9 mouse cellular contexts compared by ENCODE assay signal in genomic region chr2:173171470-173171869, GRCm38 (mm10). TPM values are rescaled to one million over a fixed set of nuclear protein-coding genes. Genes with fewer than 3 reads are reported as not detected.
A peak's percentile ranks its signal among the peaks of the same experiment; 100 is the strongest.
DNase-seq lines count a peak whose midpoint lies in the region; ATAC-seq lines count a peak whose summit lies in the region.
"Had no signal": no experiment of that assay in that cellular context is flagged by ENCODE, and none has a peak within 500 bp of the region (broad histone marks: within the 10 kb centered on the region; RNA-seq: fewer than 3 reads in every experiment).

No protein-coding gene starts in this region.

- H3K9me3 ChIP-seq in lung, embryonic 15.5 days: no peaks in the 10 kb centered on the region
- H3K9me3 ChIP-seq in embryonic facial prominence, embryonic 12.5 days: no peaks in the 10 kb centered on the region
- no peaks in the 10 kb centered on the region for H3K9me3 ChIP-seq in midbrain, embryonic 13.5 days

- no peak for DNase-seq in lung, postnatal 36 days
- peak; percentile 61 for DNase-seq in heart, postnatal 4 days
- DNase-seq in kidney, postnatal 25 days: peak; percentile 84 to 93
- DNase-seq in urinary bladder, postnatal 10 days (ENCODE audit: low spot score): peak; percentile 53
- no peak for DNase-seq in thymus, postnatal 25 days

- ATAC-seq in lung, embryonic 15.5 days (ENCODE audit: borderline replicate concordance, extremely low read depth, low FRiP score, low TSS enrichment): no peak
- no peak for ATAC-seq in embryonic facial prominence, embryonic 12.5 days (ENCODE audit: insufficient number of reproducible peaks, insufficient read depth, low FRiP score, low TSS enrichment)
- 0 out of 2 replicates have a peak, but pooled peaks have one; percentile 3 for ATAC-seq in midbrain, embryonic 13.5 days
- ATAC-seq: Patski had no signal

- no peaks in the 10 kb centered on the region for H3K36me3 ChIP-seq in lung, embryonic 15.5 days
- no peaks in the 10 kb centered on the region for H3K36me3 ChIP-seq in embryonic facial prominence, embryonic 12.5 days
- H3K36me3 ChIP-seq in midbrain, embryonic 13.5 days: no peaks in the 10 kb centered on the region

- H3K9ac ChIP-seq in lung, embryonic 15.5 days: no peak overlapping the region
- H3K9ac ChIP-seq in embryonic facial prominence, embryonic 12.5 days: peak overlapping the region; percentile 34
- H3K9ac ChIP-seq in midbrain, embryonic 13.5 days (replicated peaks): peak overlapping the region; percentile 53; the same call in 1 of the 2 replicates

- peaks cover 31% of the 10 kb centered on the region for H3K4me1 ChIP-seq in lung, embryonic 15.5 days
- peaks cover 32% of the 10 kb centered on the region for H3K4me1 ChIP-seq in embryonic facial prominence, embryonic 12.5 days
- peaks cover 36% of the 10 kb centered on the region for H3K4me1 ChIP-seq in midbrain, embryonic 13.5 days (replicated peaks)

- H3K27ac ChIP-seq in lung, embryonic 15.5 days: no peak overlapping the region
- H3K27ac ChIP-seq in embryonic facial prominence, embryonic 12.5 days: no peak overlapping the region
- H3K27ac ChIP-seq in midbrain, embryonic 13.5 days: peak overlapping the region; percentile 96

- peak overlapping the region; percentile 51 for H3K4me2 ChIP-seq in lung, embryonic 15.5 days
- peak overlapping the region; percentile 50 for H3K4me2 ChIP-seq in embryonic facial prominence, embryonic 12.5 days (replicated peaks)
- H3K4me2 ChIP-seq in midbrain, embryonic 13.5 days (replicated peaks): peak overlapping the region; percentile 55

- H3K27me3 ChIP-seq in lung, embryonic 15.5 days: peaks cover 37% of the 10 kb centered on the region
- H3K27me3 ChIP-seq in embryonic facial prominence, embryonic 12.5 days: peaks cover 16% of the 10 kb centered on the region
- no peaks in the 10 kb centered on the region for H3K27me3 ChIP-seq in midbrain, embryonic 13.5 days

- 1% methylated on average over 30 of the region's 30 CpGs for WGBS in lung, embryonic 15.5 days
- 2% methylated on average over 30 of the region's 30 CpGs for WGBS in embryonic facial prominence, embryonic 12.5 days
- WGBS in midbrain, embryonic 13.5 days: 2% methylated on average over 29 of the region's 30 CpGs

- H3K4me3 ChIP-seq in lung, embryonic 15.5 days: peak overlapping the region; percentile 13; the same call in 1 of the 2 replicates
- H3K4me3 ChIP-seq in embryonic facial prominence, embryonic 12.5 days: peak overlapping the region; percentile 21
- peak overlapping the region; percentile 20 for H3K4me3 ChIP-seq in midbrain, embryonic 13.5 days (replicated peaks)

RNA-seq across cellular contexts. Expression of gene Pck1, which starts 18.6 kb away (rescaled TPM):
- 0.10 TPM in 1 of 2 replicates, not detected in the other for polyA plus RNA-seq in lung, embryonic 15.5 days (2015; fragmentation: Nextera tagmentation; extraction: Ambion mirVana)
- polyA plus RNA-seq in embryonic facial prominence, embryonic 12.5 days (2016; fragmentation: Nextera tagmentation; extraction: Ambion mirVana): 0.10 TPM in 1 of 2 replicates, not detected in the other
- 1 to 10 TPM; 4.6 to 5.4 TPM for total RNA-seq in heart, postnatal 4 days (2021)
- not detected in 2 replicates for polyA plus RNA-seq in midbrain, embryonic 13.5 days (2015; fragmentation: Nextera tagmentation; extraction: Ambion mirVana)
- polyA plus RNA-seq: Patski had no signal

RNA-seq across cellular contexts. Expression of gene Zbp1, which starts 47.3 kb away (rescaled TPM):
- 0.43 and 0.95 TPM in 2 replicates for polyA plus RNA-seq in lung, embryonic 15.5 days (2015; fragmentation: Nextera tagmentation; extraction: Ambion mirVana)
- 0.39 TPM in 1 of 2 replicates, not detected in the other for polyA plus RNA-seq in embryonic facial prominence, embryonic 12.5 days (2016; fragmentation: Nextera tagmentation; extraction: Ambion mirVana)
- under 1 TPM in 1 of 2 experiments, not detected in 1; 0.14 TPM for total RNA-seq in heart, postnatal 4 days (2021)
- polyA plus RNA-seq in midbrain, embryonic 13.5 days (2015; fragmentation: Nextera tagmentation; extraction: Ambion mirVana): 0.27 and 0.50 TPM in 2 replicates

RNA-seq across cellular contexts. Expression of gene Ctcfl, which starts 52.1 kb away (rescaled TPM):
- polyA plus RNA-seq in lung, embryonic 15.5 days (2015; fragmentation: Nextera tagmentation; extraction: Ambion mirVana): 0.07 and 0.08 TPM in 2 replicates
- polyA plus RNA-seq in embryonic facial prominence, embryonic 12.5 days (2016; fragmentation: Nextera tagmentation; extraction: Ambion mirVana): 0.12 TPM in 1 of 2 replicates, not detected in the other
- under 1 TPM; 0.14 TPM for total RNA-seq in heart, postnatal 4 days (2021)
- 0.10 and 0.15 TPM in 2 replicates for polyA plus RNA-seq in midbrain, embryonic 13.5 days (2015; fragmentation: Nextera tagmentation; extraction: Ambion mirVana)
- polyA plus RNA-seq: Patski had no signal

Comparison
In these comparisons a context has a peak if more than half of its experiments do, and no peak if none do; other contexts are left out.
1. DNase-seq: peak in heart, postnatal 4 days (single experiment), kidney, postnatal 25 days (2 of 2) and urinary bladder, postnatal 10 days (single experiment); none in lung, postnatal 36 days (single experiment) and thymus, postnatal 25 days (single experiment).
2. Peak in every context shown above with its lines, with median percentiles within 50 percentile points of each other: H3K4me2 ChIP-seq and H3K4me3 ChIP-seq.